In the genomic region with DNA sequence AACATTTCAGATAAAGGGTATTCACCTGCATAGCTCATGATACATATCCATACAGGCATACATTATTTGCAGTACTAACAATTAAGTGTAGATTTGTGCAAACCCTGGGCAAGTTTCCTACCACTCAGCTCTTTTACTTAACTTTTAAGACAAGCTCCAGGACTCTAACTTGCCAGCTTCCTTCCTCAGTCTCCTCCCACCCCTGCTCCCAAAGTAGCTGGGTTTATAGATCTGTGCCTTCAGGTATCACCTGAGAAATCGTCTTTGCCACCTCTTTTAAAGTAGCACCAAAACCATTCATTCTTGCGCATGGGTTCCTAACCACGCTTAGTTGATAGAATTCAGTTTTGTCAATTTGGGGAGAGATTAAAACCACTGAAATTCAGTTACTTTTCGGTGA, we compare ENCODE assay signal across 8 mouse cellular contexts. TPM values are rescaled to one million over a fixed set of nuclear protein-coding genes. Genes with fewer than 3 reads are reported as not detected.
DNase-seq lines count a peak whose midpoint lies in the region; ATAC-seq and TF ChIP-seq lines count a peak whose summit lies in the region.

No protein-coding gene starts in this region.

- H3K9ac ChIP-seq in lung, embryonic 14.5 days, result peak overlapping the region; percentile 99
- no peak overlapping the region for H3K9ac ChIP-seq in embryonic facial prominence, embryonic 12.5 days
- peak overlapping the region; percentile 20; the same call in 1 of the 2 replicates for H3K9ac ChIP-seq in neural tube, embryonic 15.5 days (replicated peaks)

- H3K36me3 ChIP-seq in lung, embryonic 14.5 days (ENCODE audit: insufficient read depth), result no peaks in the 10 kb centered on the region
- H3K36me3 ChIP-seq in embryonic facial prominence, embryonic 12.5 days, result no peaks in the 10 kb centered on the region
- H3K36me3 ChIP-seq in limb, embryonic 10.5 days, result no peaks in the 10 kb centered on the region
- H3K36me3 ChIP-seq in neural tube, embryonic 15.5 days, result no peaks in the 10 kb centered on the region

- H3K4me1 ChIP-seq in lung, embryonic 14.5 days (ENCODE audit: insufficient read depth), result peaks cover 9% of the 10 kb centered on the region; the same call in 1 of the 2 replicates
- H3K4me1 ChIP-seq in embryonic facial prominence, embryonic 12.5 days, result peaks cover 25% of the 10 kb centered on the region
- H3K4me1 ChIP-seq in limb, embryonic 10.5 days, result peaks cover 30% of the 10 kb centered on the region
- H3K4me1 ChIP-seq in neural tube, embryonic 15.5 days, result peaks cover 28% of the 10 kb centered on the region

- DNase-seq in lung, embryonic 14.5 days, result no peak
- no peak for DNase-seq in lung, adult 18-20 months
- no peak for DNase-seq in limb, embryonic 10.5 days (ENCODE audit: low spot score)
- DNase-seq in adrenal gland, adult 2 months, result no peak
- no peak for DNase-seq in gastrocnemius, postnatal 25 days
- DNase-seq in thymus, adult 18-20 months, result no peak

- H3K27ac ChIP-seq in lung, embryonic 14.5 days (ENCODE audit: low read depth), result peak overlapping the region; percentile 100
- H3K27ac ChIP-seq in embryonic facial prominence, embryonic 12.5 days, result no peak overlapping the region
- peak overlapping the region; percentile 25; the same call in 1 of the 2 replicates for H3K27ac ChIP-seq in limb, embryonic 10.5 days
- no peak overlapping the region; the same call in 1 of the 2 replicates for H3K27ac ChIP-seq in neural tube, embryonic 15.5 days (replicated peaks)

- no peak for ATAC-seq in lung, embryonic 14.5 days (ENCODE audit: insufficient read depth)
- no peak for ATAC-seq in embryonic facial prominence, embryonic 12.5 days (ENCODE audit: insufficient number of reproducible peaks, insufficient read depth, low FRiP score, low TSS enrichment)
- ATAC-seq in neural tube, embryonic 15.5 days (ENCODE audit: low FRiP score), result no peak

- peak overlapping the region; percentile 93 for H3K4me3 ChIP-seq in lung, embryonic 14.5 days (ENCODE audit: low read depth, low read length)
- H3K4me3 ChIP-seq in embryonic facial prominence, embryonic 12.5 days, result peak overlapping the region; percentile 22
- H3K4me3 ChIP-seq in limb, embryonic 10.5 days, result peak overlapping the region; percentile 96
- H3K4me3 ChIP-seq in neural tube, embryonic 15.5 days (replicated peaks), result peak overlapping the region; percentile 25

- H3K4me2 ChIP-seq in lung, embryonic 14.5 days, result peak overlapping the region; percentile 82
- peak overlapping the region; percentile 61 for H3K4me2 ChIP-seq in embryonic facial prominence, embryonic 12.5 days (replicated peaks)
- peak overlapping the region; percentile 59 for H3K4me2 ChIP-seq in neural tube, embryonic 15.5 days

- WGBS in lung, embryonic 14.5 days, result 40% methylated on average over 4 of the region's 4 CpGs
- 62% methylated on average over 4 of the region's 4 CpGs for WGBS in embryonic facial prominence, embryonic 12.5 days
- 68% methylated on average over 4 of the region's 4 CpGs for WGBS in limb, embryonic 10.5 days
- 66% methylated on average over 4 of the region's 4 CpGs for WGBS in neural tube, embryonic 15.5 days

- no peaks in the 10 kb centered on the region for H3K27me3 ChIP-seq in lung, embryonic 14.5 days (ENCODE audit: insufficient read depth, low read length)
- no peaks in the 10 kb centered on the region for H3K27me3 ChIP-seq in embryonic facial prominence, embryonic 12.5 days
- H3K27me3 ChIP-seq in limb, embryonic 10.5 days (ENCODE audit: low read depth, poor library complexity, severe bottlenecking), result no peaks in the 10 kb centered on the region
- no peaks in the 10 kb centered on the region for H3K27me3 ChIP-seq in neural tube, embryonic 15.5 days (replicated peaks)

- H3K9me3 ChIP-seq in lung, embryonic 14.5 days (ENCODE audit: low read depth, low read length), result no peaks in the 10 kb centered on the region
- no peaks in the 10 kb centered on the region for H3K9me3 ChIP-seq in embryonic facial prominence, embryonic 12.5 days
- no peaks in the 10 kb centered on the region for H3K9me3 ChIP-seq in limb, embryonic 10.5 days (replicated peaks)
- H3K9me3 ChIP-seq in neural tube, embryonic 15.5 days (replicated peaks), result no peaks in the 10 kb centered on the region

- TF ChIP-seq CTCF in lung, embryonic 14.5 days (IDR thresholded peaks at IDR 0.05; ENCODE audit: low read depth), result no peak

RNA-seq across cellular contexts. Expression of a gene that starts 41.1 kb away (rescaled TPM):
- polyA plus RNA-seq in lung, embryonic 14.5 days (2014; fragmentation: Nextera tagmentation; extraction: Ambion mirVana), result 57.0 and 60.1 TPM in 2 replicates
- polyA plus RNA-seq in embryonic facial prominence, embryonic 12.5 days (2016; fragmentation: Nextera tagmentation; extraction: Ambion mirVana), result 61.0 and 71.2 TPM in 2 replicates
- 60.6 and 64.1 TPM in 2 replicates for polyA plus RNA-seq in limb, embryonic 10.5 days (2016; fragmentation: Nextera tagmentation; extraction: Ambion mirVana)
- polyA plus RNA-seq in neural tube, embryonic 15.5 days (2015; fragmentation: Nextera tagmentation; extraction: Ambion mirVana), result 52.7 and 55.7 TPM in 2 replicates
- 10 to 100 TPM; 25.5 to 26.6 TPM for total RNA-seq in adrenal gland, adult 2 months (2021)
- 3.3 and 4.1 TPM in 2 replicates for polyA plus RNA-seq in adrenal gland, adult 2 months (2012; rRNA removed)
- total RNA-seq in gastrocnemius, postnatal 25 days (2021), result 1 to 10 TPM; 5.7 to 6.5 TPM

Comparison
In these comparisons a context has a peak if more than half of its experiments do, and no peak if none do; other contexts are left out.
1. H3K27ac ChIP-seq: peak in lung, embryonic 14.5 days (single experiment) and limb, embryonic 10.5 days (single experiment); none in embryonic facial prominence, embryonic 12.5 days (single experiment) and neural tube, embryonic 15.5 days (single experiment).
2. H3K4me3 ChIP-seq: peak in every context shown above with its lines; median percentile 96 in limb, embryonic 10.5 days; 93 in lung, embryonic 14.5 days; 25 in neural tube, embryonic 15.5 days; 22 in embryonic facial prominence, embryonic 12.5 days.
3. RNA of a gene that starts 41.1 kb away (polyA plus RNA-seq): 61.0 to 71.2 TPM in embryonic facial prominence, embryonic 12.5 days, 60.6 to 64.1 TPM in limb, embryonic 10.5 days, 57.0 to 60.1 TPM in lung, embryonic 14.5 days and 52.7 to 55.7 TPM in neural tube, embryonic 15.5 days; 3.3 to 4.1 TPM in adrenal gland, adult 2 months; every median in the first group is over 10 times any median in the second.
4. Peak in every context shown above with its lines, with median percentiles within 50 percentile points of each other: H3K4me2 ChIP-seq.